Comparison of ENCODE assay signal across 13 mouse cellular contexts in the genomic region with DNA sequence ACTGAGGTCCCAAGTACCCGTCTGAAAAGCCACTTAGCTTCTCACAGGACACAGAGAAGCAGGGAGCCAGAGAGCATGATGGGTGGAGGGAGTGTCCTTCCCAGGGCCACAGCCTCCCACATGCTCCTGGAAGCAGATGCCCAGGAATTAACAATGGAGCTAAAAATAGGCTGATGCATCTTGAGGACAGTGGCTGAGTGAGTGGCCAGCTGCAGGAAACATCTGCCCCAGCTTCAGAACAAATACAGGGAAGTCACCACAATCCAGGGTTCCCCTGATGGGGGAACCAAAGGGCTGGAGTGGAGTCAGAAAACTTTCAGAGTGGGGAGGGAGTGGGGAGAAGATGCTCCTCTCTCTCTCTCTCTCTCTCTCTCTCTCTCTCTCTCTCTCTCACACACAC. TPM values are rescaled to one million over a fixed set of nuclear protein-coding genes. Genes with fewer than 3 reads are reported as not detected.
DNase-seq lines count a peak whose midpoint lies in the region; ATAC-seq and TF ChIP-seq lines count a peak whose summit lies in the region.
"Had no signal": no experiment of that assay in that cellular context is flagged by ENCODE, and none has a peak within 500 bp of the region (broad histone marks: within the 10 kb centered on the region; RNA-seq: fewer than 3 reads in every experiment).

No protein-coding gene starts in this region.

- H3K36me3 ChIP-seq in megakaryocyte, embryonic 14.5 days (replicated peaks; ENCODE audit: low read length): no peaks in the 10 kb centered on the region
- 0 out of 2 replicates have a peak, but pooled peaks cover 4% of the 10 kb centered on the region for H3K36me3 ChIP-seq in kidney, postnatal 0 days (ENCODE audit: insufficient read depth, low read length)
- H3K36me3 ChIP-seq: liver, embryonic 13.5 days; neural tube, embryonic 13.5 days had no signal

- intact Hi-C loops in gastrocnemius, postnatal 14 days (cut with DNase I; ENCODE audit: low total_unique reads): no loop called here
- intact Hi-C loops in gastrocnemius, postnatal 36 days (cut with DNase I): no loop called here
- intact Hi-C loops in left cerebral cortex, postnatal 36 days (cut with DNase I): no loop called here

- no peak overlapping the region for H3K9ac ChIP-seq in kidney, postnatal 0 days (ENCODE audit: low read depth, low read length)
- H3K9ac ChIP-seq: liver, embryonic 13.5 days; neural tube, embryonic 13.5 days had no signal

- H3K4me1 ChIP-seq in megakaryocyte, embryonic 14.5 days: peaks cover 12% of the 10 kb centered on the region
- peaks cover 18% of the 10 kb centered on the region; the same call in 1 of the 2 replicates for H3K4me1 ChIP-seq in kidney, postnatal 0 days (replicated peaks; ENCODE audit: insufficient read depth, low read length)

- peak; percentile 35; the same call in 1 of the 2 replicates for TF ChIP-seq CTCF in kidney, postnatal 0 days (IDR thresholded peaks at IDR 0.05; ENCODE audit: low read depth)

- H3K9me3 ChIP-seq in megakaryocyte, embryonic 14.5 days: peaks cover 2% of the 10 kb centered on the region; the same call in 1 of the 2 replicates
- H3K9me3 ChIP-seq in kidney, postnatal 0 days (replicated peaks; ENCODE audit: low read length): no peaks in the 10 kb centered on the region
- H3K9me3 ChIP-seq: liver, embryonic 13.5 days; neural tube, embryonic 13.5 days had no signal

- no peak for ATAC-seq in megakaryocyte, adult 5-6 weeks (ENCODE audit: poor library complexity, severe bottlenecking)
- ATAC-seq in kidney, postnatal 0 days (replicated peaks; ENCODE audit: low FRiP score, low read depth): no peak

- H3K4me3 ChIP-seq in megakaryocyte, embryonic 14.5 days (replicated peaks): peak overlapping the region; percentile 38
- H3K4me3 ChIP-seq in kidney, postnatal 0 days (replicated peaks; ENCODE audit: low read depth, low read length): no peak overlapping the region
- H3K4me3 ChIP-seq: liver, embryonic 13.5 days; neural tube, embryonic 13.5 days had no signal

- peaks cover 50% of the 10 kb centered on the region for H3K27me3 ChIP-seq in megakaryocyte, embryonic 14.5 days (replicated peaks)
- H3K27me3 ChIP-seq in kidney, postnatal 0 days (ENCODE audit: insufficient read depth, low read length): no peaks in the 10 kb centered on the region
- H3K27me3 ChIP-seq: CH12.LX; liver, embryonic 13.5 days; neural tube, embryonic 13.5 days had no signal

- H3K27ac ChIP-seq in kidney, postnatal 0 days: no peak overlapping the region
- H3K27ac ChIP-seq: liver, embryonic 13.5 days; neural tube, embryonic 13.5 days had no signal

- peak; percentile 46 for DNase-seq in gastrocnemius, postnatal 14 days
- no peak for DNase-seq in gastrocnemius, postnatal 36 days
- DNase-seq in kidney, postnatal 0 days (ENCODE audit: low spot score): peak; percentile 61
- DNase-seq in skeletal muscle tissue, adult 2 months (ENCODE audit: low read depth, low spot score): peak; percentile 64
- no peak for DNase-seq in right cerebral cortex, postnatal 14 days
- no peak for DNase-seq in left cerebral cortex, postnatal 36 days (ENCODE audit: low spot score in 2 of 2)
- DNase-seq: liver, embryonic 13.5 days; right cerebral cortex, postnatal 4 days; thymus, postnatal 14 days had no signal

- no peak overlapping the region for H3K4me2 ChIP-seq in kidney, postnatal 0 days (ENCODE audit: low read length)
- H3K4me2 ChIP-seq: liver, embryonic 13.5 days; neural tube, embryonic 13.5 days had no signal

- 39% methylated on average over 1 of the region's 1 CpGs for WGBS in kidney, postnatal 0 days

RNA-seq across cellular contexts. Expression of a gene that starts 17.4 kb away (rescaled TPM):
- 10 to 100 TPM; 15.2 to 17.7 TPM for total RNA-seq in gastrocnemius, postnatal 14 days (2021)
- total RNA-seq in gastrocnemius, postnatal 36 days (2021): 1 to 10 TPM; 4.4 to 4.5 TPM
- polyA plus RNA-seq in megakaryocyte, embryonic 14.5 days (2012; ENCODE audit: insufficient read depth, low replicate concordance): 0.30 TPM in 1 of 2 replicates, not detected in the other
- total RNA-seq in megakaryocyte, adult 5-6 weeks (2015): 0.16 TPM in 1 of 2 replicates, not detected in the other
- total RNA-seq in megakaryocyte, adult 5-6 weeks (2017): 0.77 and 2.1 TPM in 2 replicates
- polyA plus RNA-seq in kidney, postnatal 0 days (2015; fragmentation: Nextera tagmentation; extraction: Ambion mirVana): 20.2 and 24.8 TPM in 2 replicates
- 1 to 10 TPM; 7.5 to 9.5 TPM for total RNA-seq in left cerebral cortex, postnatal 36 days (2021)

RNA-seq across cellular contexts. Expression of a gene that starts 51.9 kb away (rescaled TPM):
- total RNA-seq in gastrocnemius, postnatal 14 days (2021): under 1 TPM in 1 of 2 experiments, not detected in 1; 0.10 TPM
- total RNA-seq in gastrocnemius, postnatal 36 days (2021): under 1 TPM in 1 of 2 experiments, not detected in 1; 0.12 TPM
- not detected in 2 replicates for polyA plus RNA-seq in megakaryocyte, embryonic 14.5 days (2012; ENCODE audit: insufficient read depth, low replicate concordance)
- not detected in 2 replicates for total RNA-seq in megakaryocyte, adult 5-6 weeks (2015)
- total RNA-seq in megakaryocyte, adult 5-6 weeks (2017): not detected in 2 replicates
- 0.36 and 0.45 TPM in 2 replicates for polyA plus RNA-seq in kidney, postnatal 0 days (2015; fragmentation: Nextera tagmentation; extraction: Ambion mirVana)
- total RNA-seq in left cerebral cortex, postnatal 36 days (2021): under 1 TPM; 0.32 to 0.35 TPM
- polyA plus RNA-seq: neural tube, embryonic 13.5 days had no signal

Comparison
In these comparisons a context has a peak if more than half of its experiments do, and no peak if none do; other contexts are left out.
1. DNase-seq: peak in gastrocnemius, postnatal 14 days (single experiment), kidney, postnatal 0 days (single experiment) and skeletal muscle tissue, adult 2 months (single experiment); none in gastrocnemius, postnatal 36 days (0 of 2), right cerebral cortex, postnatal 14 days (single experiment) and left cerebral cortex, postnatal 36 days (0 of 2).